11 mouse cellular contexts compared by ENCODE assay signal in genomic region chr11:86946644-86947195, GRCm38 (mm10). TPM values are rescaled to one million over a fixed set of nuclear protein-coding genes. Genes with fewer than 3 reads are reported as not detected.
DNase-seq lines count a peak whose midpoint lies in the region; ATAC-seq and TF ChIP-seq lines count a peak whose summit lies in the region.
"Had no signal": no experiment of that assay in that cellular context is flagged by ENCODE, and none has a peak within 500 bp of the region (broad histone marks: within the 10 kb centered on the region; RNA-seq: fewer than 3 reads in every experiment).

No protein-coding gene starts in this region.

- TF ChIP-seq POLR2A in ES-Bruce4 (IDR thresholded peaks at IDR 0.05; ENCODE audit: insufficient read depth, low read length): no peak

- ATAC-seq in cerebellum, adult (ENCODE audit: insufficient number of reproducible peaks, low FRiP score, low TSS enrichment): no peak
- peak; percentile 29; the same call in 1 of the 2 replicates for ATAC-seq in heart, postnatal 0 days (ENCODE audit: insufficient read depth, low read depth)
- no peak for ATAC-seq in forebrain, embryonic 15.5 days (replicated peaks)

- H3K4me3 ChIP-seq in heart, postnatal 0 days (ENCODE audit: low read depth, low read length): no peak overlapping the region
- no peak overlapping the region for H3K4me3 ChIP-seq in ES-Bruce4 (ENCODE audit: low read depth, low read length)
- H3K4me3 ChIP-seq in forebrain, embryonic 15.5 days: no peak overlapping the region
- H3K4me3 ChIP-seq: megakaryocyte, embryonic 14.5 days had no signal

- no peaks in the 10 kb centered on the region for H3K27me3 ChIP-seq in heart, postnatal 0 days (ENCODE audit: control insufficient read depth, insufficient read depth, low read length)
- H3K27me3 ChIP-seq in ES-Bruce4 (ENCODE audit: control insufficient read depth, insufficient read depth, low read length, poor library complexity, severe bottlenecking): no peaks in the 10 kb centered on the region
- H3K27me3 ChIP-seq in forebrain, embryonic 15.5 days: no peaks in the 10 kb centered on the region

- peaks cover 40% of the 10 kb centered on the region for H3K36me3 ChIP-seq in heart, postnatal 0 days (replicated peaks; ENCODE audit: control insufficient read depth, insufficient read depth, low read length)
- H3K36me3 ChIP-seq in ES-Bruce4 (ENCODE audit: control insufficient read depth, insufficient read depth, low read length, poor library complexity, severe bottlenecking): no peaks in the 10 kb centered on the region; the same call in 1 of the 2 replicates
- H3K36me3 ChIP-seq in forebrain, embryonic 15.5 days: no peaks in the 10 kb centered on the region

- DNase-seq in cerebellum, adult 9-11 months: peak; percentile 26
- no peak for DNase-seq in heart, postnatal 0 days (ENCODE audit: low spot score)
- no peak for DNase-seq in heart, adult 9 months (ENCODE audit: low spot score in 2 of 2)
- DNase-seq in lung, postnatal 10 days: no peak
- DNase-seq in frontal cortex, postnatal 25 days (ENCODE audit: low spot score in 2 of 2): no peak
- DNase-seq: kidney, postnatal 25 days; lung, adult 2 months had no signal

- no peak overlapping the region for H3K9ac ChIP-seq in heart, postnatal 0 days (replicated peaks; ENCODE audit: low read depth, low read length)
- no peak overlapping the region for H3K9ac ChIP-seq in ES-Bruce4 (ENCODE audit: low read depth, poor library complexity, severe bottlenecking)
- no peak overlapping the region for H3K9ac ChIP-seq in forebrain, embryonic 15.5 days (replicated peaks)

- no peak overlapping the region for H3K4me2 ChIP-seq in heart, postnatal 0 days (ENCODE audit: low read depth, low read length)
- H3K4me2 ChIP-seq in forebrain, embryonic 15.5 days (replicated peaks): no peak overlapping the region

- no peak for TF ChIP-seq EP300 in heart, postnatal 0 days (IDR thresholded peaks at IDR 0.05; ENCODE audit: low read depth)
- TF ChIP-seq EP300 in ES-Bruce4 (IDR thresholded peaks at IDR 0.05; ENCODE audit: insufficient read depth, low read depth, low read length): no peak

- H3K9me3 ChIP-seq in heart, postnatal 0 days (replicated peaks; ENCODE audit: control insufficient read depth, low read length): no peaks in the 10 kb centered on the region
- H3K9me3 ChIP-seq in ES-Bruce4 (replicated peaks; ENCODE audit: control insufficient read depth, insufficient read depth, low read length, poor library complexity, severe bottlenecking): no peaks in the 10 kb centered on the region
- no peaks in the 10 kb centered on the region for H3K9me3 ChIP-seq in forebrain, embryonic 15.5 days
- H3K9me3 ChIP-seq: megakaryocyte, embryonic 14.5 days had no signal

- peaks cover 27% of the 10 kb centered on the region for H3K4me1 ChIP-seq in heart, postnatal 0 days (ENCODE audit: control insufficient read depth, insufficient read depth)
- H3K4me1 ChIP-seq in ES-Bruce4 (ENCODE audit: control insufficient read depth, insufficient read depth, low read length): no peaks in the 10 kb centered on the region
- H3K4me1 ChIP-seq in forebrain, embryonic 15.5 days: peaks cover 27% of the 10 kb centered on the region

- TF ChIP-seq CTCF in heart, postnatal 0 days (IDR thresholded peaks at IDR 0.05; ENCODE audit: low read depth): no peak
- no peak for TF ChIP-seq CTCF in ES-Bruce4 (IDR thresholded peaks at IDR 0.05; ENCODE audit: low read depth, low read length)

- H3K27ac ChIP-seq in heart, postnatal 0 days (ENCODE audit: low read depth): peak overlapping the region; percentile 61
- H3K27ac ChIP-seq in ES-Bruce4 (ENCODE audit: insufficient read depth, low read length): 0 out of 2 replicates have a peak overlapping the region, but pooled peaks have one; percentile 4
- H3K27ac ChIP-seq in forebrain, embryonic 15.5 days (replicated peaks): peak overlapping the region; percentile 32

- whole genome bisulfite sequencing in heart, postnatal 0 days: 55% methylated on average over 6 of the region's 6 CpGs
- 21% methylated on average over 6 of the region's 6 CpGs for WGBS in forebrain, embryonic 15.5 days

RNA-seq across cellular contexts. Expression of gene Ypel2, which starts 46.8 kb away (rescaled TPM):
- 16.3 and 18.4 TPM in 2 replicates for total RNA-seq in heart, postnatal 0 days (2014; rRNA removed; ENCODE audit: low replicate concordance)
- 16.1 and 17.8 TPM in 2 replicates for polyA plus RNA-seq in heart, postnatal 0 days (2015; fragmentation: Nextera tagmentation; extraction: Ambion mirVana)
- 6.2 and 6.9 TPM in 2 replicates for polyA plus RNA-seq in ES-Bruce4 (2011; ENCODE audit: insufficient read depth, insufficient read length, low read depth, missing spikeins)
- polyA plus RNA-seq in forebrain, embryonic 15.5 days (2015; fragmentation: Nextera tagmentation; extraction: Ambion mirVana): 8.1 and 8.3 TPM in 2 replicates

Comparison
In these comparisons a context has a peak if more than half of its experiments do, and no peak if none do; other contexts are left out.
1. H3K27ac ChIP-seq: peak in every context shown above with its lines; median percentile 61 in heart, postnatal 0 days; 32 in forebrain, embryonic 15.5 days; 4 in ES-Bruce4.